Mouse (Mus musculus): ENCODE data around the gene BC051019. TPM values are rescaled to one million over a fixed set of nuclear protein-coding genes. Genes with fewer than 3 reads are reported as not detected.

Gene BC051019
- polyA plus RNA-seq, 1 experiment from 2014 or later, result not detected

DNA sequence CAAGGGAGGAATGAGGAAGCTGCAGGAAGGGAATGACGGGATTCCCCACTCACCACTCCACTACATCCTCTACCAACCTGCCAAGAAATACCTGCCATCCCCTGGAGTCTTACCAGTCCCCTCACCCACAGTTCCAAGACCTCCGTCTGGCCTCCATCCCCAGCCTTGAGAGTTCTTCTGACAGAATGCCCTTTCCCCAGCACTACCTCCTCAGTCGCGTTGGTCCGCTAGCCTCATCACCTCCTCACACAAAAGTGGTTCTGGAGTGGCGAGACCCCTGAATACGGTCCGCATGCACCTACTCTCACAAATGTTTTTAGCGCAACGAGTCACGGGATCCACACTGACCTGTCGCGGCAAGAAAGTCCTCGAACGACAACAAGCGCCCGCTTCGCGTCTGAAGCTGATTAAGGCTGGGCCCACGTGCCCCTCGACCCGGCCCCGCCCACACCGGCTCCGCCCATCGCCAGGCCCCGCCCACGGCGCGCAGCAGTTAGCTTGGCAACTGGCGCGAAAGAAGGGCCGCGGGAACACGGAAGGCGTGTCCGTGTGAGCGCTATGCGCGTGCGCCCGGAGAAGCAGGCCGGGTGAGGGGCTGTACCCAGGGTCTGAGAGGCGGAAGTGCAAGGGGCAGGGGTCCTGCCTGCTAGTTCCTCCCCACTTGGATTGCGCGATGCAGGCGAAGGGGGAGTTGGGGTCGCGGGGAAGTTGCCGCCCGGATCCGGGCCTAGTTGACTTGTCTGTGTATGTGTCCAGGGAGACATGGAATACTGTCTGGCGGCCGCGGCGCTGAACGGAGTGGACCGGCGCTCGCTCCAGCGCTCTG lies 20.2 kb downstream of the BC051019 start, which contains the start of the genes St5 and Akip1:
St5 (minus strand) TSS at position 416 of the 826 bp plus-strand sequence.
Akip1 (plus strand) TSS at position 501 of the 826 bp plus-strand sequence.
- Histone ChIP-seq H3K27me3 (replicated peaks; ENCODE audit: control insufficient read depth, insufficient read depth, low read length) (no peaks in the 10 kb centered on the region; the same call in 1 of the 2 replicates), H3K4me1 (replicated peaks; ENCODE audit: control insufficient read depth, insufficient read depth, low read length) (peaks cover 12% of the 10 kb centered on the region), H3K4me2 (ENCODE audit: low read length) (peak within 1 kb of the TSS; percentile 76), H3K36me3 (ENCODE audit: control insufficient read depth, insufficient read depth, low read length) (0 out of 2 replicates have a peak, but pooled peaks cover 8% of the 10 kb centered on the region), H3K27ac (ENCODE audit: low read depth) (peak within 1 kb of the TSS; percentile 82), H3K4me3 (ENCODE audit: low read depth, low read length) (peak within 1 kb of the TSS; percentile 70), H3K9ac (ENCODE audit: low read length) (peak within 1 kb of the TSS; percentile 66), H3K9me3 (ENCODE audit: control insufficient read depth, low read length) (no peaks in the 10 kb centered on the region)
- ATAC-seq (replicated peaks; ENCODE audit: low FRiP score, low TSS enrichment, low read depth), result peak; percentile 96
- WGBS, result under 1% methylated on average over 61 of the region's 61 CpGs
- DNase-seq (ENCODE audit: low spot score), result peak; percentile 98

DNA sequence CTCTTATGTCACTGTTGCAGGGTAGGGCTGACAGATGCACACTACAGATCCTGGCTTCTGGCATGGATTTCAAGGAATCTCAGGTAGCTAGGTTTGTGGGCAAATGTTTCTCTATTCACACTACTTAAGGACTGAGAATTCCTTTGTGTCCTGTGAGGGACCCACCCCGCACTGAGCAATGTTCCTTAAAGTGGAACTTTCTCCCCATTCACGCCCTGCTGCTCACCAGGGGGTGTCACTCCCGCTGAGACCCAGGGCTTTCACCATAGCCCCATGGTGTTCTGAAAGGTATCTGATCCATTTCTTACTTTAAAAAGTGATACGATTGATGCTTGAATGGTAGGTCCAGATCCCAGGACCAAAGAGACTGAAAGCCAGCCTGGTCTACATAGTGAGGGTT lies 20.9 kb downstream of the BC051019 start:
- H3K9ac ChIP-seq (ENCODE audit: low read length), result no peak overlapping the region
- DNase-seq (ENCODE audit: low spot score), result no peak
- H3K4me2 ChIP-seq (ENCODE audit: low read length), result peak overlapping the region; percentile 76
- H3K9me3 ChIP-seq (ENCODE audit: control insufficient read depth, low read length), result no peaks in the 10 kb centered on the region
- peaks cover 8% of the 10 kb centered on the region for H3K4me1 ChIP-seq (replicated peaks; ENCODE audit: control insufficient read depth, insufficient read depth, low read length)
- ATAC-seq (replicated peaks; ENCODE audit: low FRiP score, low TSS enrichment, low read depth), result no peak
- 33% methylated on average over 4 of the region's 4 CpGs for WGBS
- peak overlapping the region; percentile 70 for H3K4me3 ChIP-seq (ENCODE audit: low read depth, low read length)
- H3K27me3 ChIP-seq (replicated peaks; ENCODE audit: control insufficient read depth, insufficient read depth, low read length), result no peaks in the 10 kb centered on the region; the same call in 1 of the 2 replicates
- H3K27ac ChIP-seq (ENCODE audit: low read depth), result no peak overlapping the region
- 0 out of 2 replicates have a peak, but pooled peaks cover 2% of the 10 kb centered on the region for H3K36me3 ChIP-seq (ENCODE audit: control insufficient read depth, insufficient read depth, low read length)

DNA sequence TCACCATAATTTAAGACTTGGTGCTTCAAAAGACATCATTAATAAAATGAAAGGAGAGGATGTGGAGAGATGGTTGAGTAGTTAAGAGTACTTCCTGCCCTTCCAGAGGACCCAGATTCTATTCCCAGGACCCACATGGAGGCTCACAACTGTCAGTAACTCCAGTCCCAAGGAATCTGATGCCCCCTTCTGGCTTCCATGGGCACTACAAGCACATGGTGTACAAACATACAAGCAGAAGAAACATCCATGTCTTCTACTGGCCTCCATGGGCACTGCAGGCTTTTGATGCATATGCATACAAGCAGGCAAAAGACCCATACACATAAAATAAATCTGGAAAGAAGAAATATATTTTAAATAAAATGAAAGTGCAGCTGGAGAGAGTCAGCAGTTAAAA lies 23.4 kb downstream of the BC051019 start:
- H3K4me1 ChIP-seq (replicated peaks; ENCODE audit: control insufficient read depth, insufficient read depth, low read length), result peaks cover 4% of the 10 kb centered on the region
- H3K9ac ChIP-seq (ENCODE audit: low read length), result no peak overlapping the region
- H3K4me3 ChIP-seq (ENCODE audit: low read depth, low read length), result no peak overlapping the region
- ATAC-seq (replicated peaks; ENCODE audit: low FRiP score, low TSS enrichment, low read depth) (no peak), DNase-seq (ENCODE audit: low spot score) (no peak)
- no peaks in the 10 kb centered on the region; the same call in 1 of the 2 replicates for H3K27me3 ChIP-seq (replicated peaks; ENCODE audit: control insufficient read depth, insufficient read depth, low read length)
- no peak overlapping the region for H3K27ac ChIP-seq (ENCODE audit: low read depth)
- H3K9me3 ChIP-seq (ENCODE audit: control insufficient read depth, low read length), result no peaks in the 10 kb centered on the region
- no peak overlapping the region for H3K4me2 ChIP-seq (ENCODE audit: low read length)
- H3K36me3 ChIP-seq (ENCODE audit: control insufficient read depth, insufficient read depth, low read length), result no peaks in the 10 kb centered on the region

DNA sequence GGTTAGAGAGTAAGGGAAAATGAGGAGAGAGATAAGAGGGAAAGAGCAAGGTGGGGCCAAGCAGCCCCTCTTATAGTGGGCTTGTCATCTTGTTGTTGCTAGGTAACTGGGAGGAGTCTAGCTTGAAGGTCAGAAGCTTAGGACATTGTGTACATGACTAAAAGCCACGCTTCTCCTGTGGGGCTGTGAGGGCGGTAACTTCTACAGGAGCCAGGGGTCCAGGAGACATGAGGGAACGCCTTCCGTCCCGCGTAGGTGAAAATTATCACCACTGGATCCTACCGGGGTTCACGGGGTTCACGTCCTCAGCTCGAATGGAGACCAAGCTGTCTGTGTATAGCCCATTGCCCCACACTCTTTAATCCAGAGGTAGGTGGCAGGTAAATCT lies 28.3 kb downstream of the BC051019 start:
- 92% methylated on average over 10 of the region's 10 CpGs for WGBS
- Histone ChIP-seq H3K4me1 (replicated peaks; ENCODE audit: control insufficient read depth, insufficient read depth, low read length) (peaks cover 5% of the 10 kb centered on the region; the same call in 1 of the 2 replicates), H3K27me3 (replicated peaks; ENCODE audit: control insufficient read depth, insufficient read depth, low read length) (no peaks in the 10 kb centered on the region), H3K27ac (ENCODE audit: low read depth) (no peak overlapping the region), H3K4me2 (ENCODE audit: low read length) (no peak overlapping the region), H3K9ac (ENCODE audit: low read length) (no peak overlapping the region), H3K36me3 (ENCODE audit: control insufficient read depth, insufficient read depth, low read length) (no peaks in the 10 kb centered on the region), H3K9me3 (ENCODE audit: control insufficient read depth, low read length) (no peaks in the 10 kb centered on the region), H3K4me3 (ENCODE audit: low read depth, low read length) (no peak overlapping the region)
- DNase-seq (ENCODE audit: low spot score), result no peak
- ATAC-seq (replicated peaks; ENCODE audit: low FRiP score, low TSS enrichment, low read depth), result no peak

DNA sequence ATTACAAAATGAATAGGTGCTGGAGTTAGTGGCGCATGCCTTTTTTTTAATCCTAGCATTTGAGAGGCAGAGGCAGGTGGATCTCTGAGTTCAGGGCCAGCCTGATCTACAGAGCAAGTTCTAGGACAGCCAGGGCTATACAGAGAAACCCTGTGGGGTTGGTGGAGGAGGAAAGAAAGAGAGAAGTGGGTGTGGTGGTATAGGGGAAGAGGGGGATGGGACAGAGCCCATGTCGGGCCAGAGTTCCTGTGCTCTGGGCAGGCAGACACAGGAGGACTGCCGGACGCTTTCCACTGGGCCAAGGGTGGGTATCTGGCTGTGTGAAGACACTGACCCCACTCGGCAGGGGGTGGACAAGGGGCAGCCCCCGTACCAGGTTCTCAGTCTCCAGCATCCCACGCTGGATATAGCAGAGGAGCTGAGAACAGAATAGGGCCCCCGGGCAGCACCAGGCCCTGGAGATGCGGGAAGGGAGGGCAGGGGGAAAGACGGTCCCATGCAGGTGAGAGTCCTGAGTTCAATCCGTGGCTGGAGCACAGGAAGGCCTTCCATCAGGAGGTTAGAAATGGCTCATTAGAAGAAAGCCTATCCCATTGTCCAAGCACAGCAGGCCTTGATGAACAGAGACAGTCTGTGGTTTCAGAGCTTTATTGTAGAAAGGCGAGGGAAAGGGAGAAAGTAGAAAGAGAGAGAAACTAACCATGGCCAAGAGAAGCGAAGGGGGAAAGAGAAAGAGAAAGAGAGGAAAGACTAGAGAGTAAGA lies 28.9 kb downstream of the BC051019 start:
- H3K36me3 ChIP-seq (ENCODE audit: control insufficient read depth, insufficient read depth, low read length), result no peaks in the 10 kb centered on the region
- H3K27me3 ChIP-seq (replicated peaks; ENCODE audit: control insufficient read depth, insufficient read depth, low read length), result no peaks in the 10 kb centered on the region
- H3K9me3 ChIP-seq (ENCODE audit: control insufficient read depth, low read length), result no peaks in the 10 kb centered on the region
- H3K4me3 ChIP-seq (ENCODE audit: low read depth, low read length), result no peak overlapping the region
- DNase-seq (ENCODE audit: low spot score) (no peak), ATAC-seq (replicated peaks; ENCODE audit: low FRiP score, low TSS enrichment, low read depth) (no peak)
- no peak overlapping the region for H3K27ac ChIP-seq (ENCODE audit: low read depth)
- no peak overlapping the region for H3K4me2 ChIP-seq (ENCODE audit: low read length)
- 88% methylated on average over 13 of the region's 13 CpGs for WGBS
- no peak overlapping the region for H3K9ac ChIP-seq (ENCODE audit: low read length)
- peaks cover 5% of the 10 kb centered on the region; the same call in 1 of the 2 replicates for H3K4me1 ChIP-seq (replicated peaks; ENCODE audit: control insufficient read depth, insufficient read depth, low read length)

DNA sequence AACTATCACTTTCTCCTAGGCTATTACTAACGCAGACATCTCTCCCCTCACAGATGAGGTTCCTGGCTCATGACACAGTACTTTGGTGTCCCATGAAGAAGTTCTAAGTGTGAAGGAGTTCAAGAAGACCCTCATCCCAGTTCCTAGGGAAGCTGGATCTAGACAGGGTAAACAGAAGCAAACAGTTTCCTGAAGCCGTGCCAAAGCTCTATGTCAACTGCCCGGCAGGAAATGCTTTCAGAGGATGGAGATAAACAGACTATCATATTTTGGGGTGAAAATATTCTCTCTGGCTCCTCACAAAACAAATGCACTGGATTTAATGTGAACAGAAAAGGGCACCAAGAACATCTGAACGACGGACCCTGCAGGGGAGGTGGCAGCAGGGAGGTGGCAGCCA lies 32.7 kb downstream of the BC051019 start:
- H3K36me3 ChIP-seq (ENCODE audit: control insufficient read depth, insufficient read depth, low read length), result no peaks in the 10 kb centered on the region
- DNase-seq (ENCODE audit: low spot score), result no peak
- peaks cover 5% of the 10 kb centered on the region; the same call in 1 of the 2 replicates for H3K4me1 ChIP-seq (replicated peaks; ENCODE audit: control insufficient read depth, insufficient read depth, low read length)
- H3K9ac ChIP-seq (ENCODE audit: low read length), result no peak overlapping the region
- 68% methylated on average over 5 of the region's 5 CpGs for WGBS
- ATAC-seq (replicated peaks; ENCODE audit: low FRiP score, low TSS enrichment, low read depth), result no peak
- no peaks in the 10 kb centered on the region for H3K27me3 ChIP-seq (replicated peaks; ENCODE audit: control insufficient read depth, insufficient read depth, low read length)
- no peak overlapping the region for H3K4me3 ChIP-seq (ENCODE audit: low read depth, low read length)
- H3K9me3 ChIP-seq (ENCODE audit: control insufficient read depth, low read length), result no peaks in the 10 kb centered on the region
- H3K4me2 ChIP-seq (ENCODE audit: low read length), result no peak overlapping the region
- H3K27ac ChIP-seq (ENCODE audit: low read depth), result no peak overlapping the region

DNA sequence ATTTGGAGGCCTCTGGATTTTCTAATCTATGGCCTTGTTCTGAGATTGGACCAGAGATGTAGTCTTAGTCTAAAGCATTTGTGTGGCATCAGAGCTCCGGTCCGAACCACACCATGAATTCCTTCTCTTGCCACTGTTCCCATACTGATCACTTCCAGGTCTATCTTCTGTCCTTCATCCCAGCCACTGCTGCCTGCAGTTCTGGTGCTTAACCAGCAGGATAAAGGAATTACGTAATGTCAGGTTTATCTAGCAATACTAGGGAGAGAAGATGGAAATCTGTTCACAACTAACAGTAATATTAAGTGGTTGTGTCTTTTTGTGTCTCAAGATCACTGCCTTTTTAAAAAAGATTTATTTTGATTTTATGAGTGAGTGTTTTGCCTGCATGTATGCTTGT lies 33.5 kb downstream of the BC051019 start:
- Histone ChIP-seq H3K36me3 (ENCODE audit: control insufficient read depth, insufficient read depth, low read length) (no peaks in the 10 kb centered on the region), H3K4me2 (ENCODE audit: low read length) (no peak overlapping the region), H3K4me3 (ENCODE audit: low read depth, low read length) (no peak overlapping the region), H3K9ac (ENCODE audit: low read length) (no peak overlapping the region), H3K27ac (ENCODE audit: low read depth) (no peak overlapping the region), H3K9me3 (ENCODE audit: control insufficient read depth, low read length) (no peaks in the 10 kb centered on the region), H3K4me1 (replicated peaks; ENCODE audit: control insufficient read depth, insufficient read depth, low read length) (peaks cover 5% of the 10 kb centered on the region; the same call in 1 of the 2 replicates), H3K27me3 (replicated peaks; ENCODE audit: control insufficient read depth, insufficient read depth, low read length) (no peaks in the 10 kb centered on the region)
- no peak for ATAC-seq (replicated peaks; ENCODE audit: low FRiP score, low TSS enrichment, low read depth)
- no peak for DNase-seq (ENCODE audit: low spot score)
- WGBS, result 94% methylated on average over 3 of the region's 3 CpGs

DNA sequence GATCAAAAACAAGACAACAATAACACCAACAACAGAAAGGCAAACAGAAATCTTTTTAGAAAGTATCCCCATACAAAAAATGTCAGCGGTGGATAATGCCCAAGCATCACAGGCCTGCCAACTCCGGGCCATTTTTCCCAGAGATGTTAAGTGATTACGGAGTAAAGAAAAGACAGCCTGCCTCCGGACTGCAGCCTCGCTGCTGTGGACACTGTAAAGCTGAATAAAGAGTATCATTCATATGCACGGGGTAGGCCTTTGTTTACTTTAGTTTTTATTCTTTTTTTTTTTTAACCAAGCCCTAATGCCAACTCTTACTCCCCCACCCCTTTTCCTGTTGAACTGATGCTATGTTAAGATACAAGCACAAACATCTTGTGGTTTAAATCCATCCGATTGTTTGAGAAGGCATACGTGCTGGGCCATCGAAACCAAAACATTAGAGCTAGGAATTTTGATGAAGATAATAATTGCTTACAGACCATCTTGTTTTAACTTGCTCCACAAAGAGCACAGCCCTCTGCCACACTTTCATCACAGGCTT lies 37.0 kb downstream of the BC051019 start:
- H3K9ac ChIP-seq (ENCODE audit: low read length), result no peak overlapping the region
- no peaks in the 10 kb centered on the region for H3K27me3 ChIP-seq (replicated peaks; ENCODE audit: control insufficient read depth, insufficient read depth, low read length)
- no peak overlapping the region for H3K27ac ChIP-seq (ENCODE audit: low read depth)
- DNase-seq (ENCODE audit: low spot score) (no peak), ATAC-seq (replicated peaks; ENCODE audit: low FRiP score, low TSS enrichment, low read depth) (no peak)
- no peaks in the 10 kb centered on the region for H3K9me3 ChIP-seq (ENCODE audit: control insufficient read depth, low read length)
- no peak overlapping the region for H3K4me2 ChIP-seq (ENCODE audit: low read length)
- WGBS, result 45% methylated on average over 9 of the region's 9 CpGs
- H3K4me1 ChIP-seq (replicated peaks; ENCODE audit: control insufficient read depth, insufficient read depth, low read length), result peaks cover 5% of the 10 kb centered on the region; the same call in 1 of the 2 replicates
- H3K4me3 ChIP-seq (ENCODE audit: low read depth, low read length), result no peak overlapping the region
- no peaks in the 10 kb centered on the region for H3K36me3 ChIP-seq (ENCODE audit: control insufficient read depth, insufficient read depth, low read length)
